Mouse (Mus musculus): ENCODE results near the gene Trib2.

DNA sequence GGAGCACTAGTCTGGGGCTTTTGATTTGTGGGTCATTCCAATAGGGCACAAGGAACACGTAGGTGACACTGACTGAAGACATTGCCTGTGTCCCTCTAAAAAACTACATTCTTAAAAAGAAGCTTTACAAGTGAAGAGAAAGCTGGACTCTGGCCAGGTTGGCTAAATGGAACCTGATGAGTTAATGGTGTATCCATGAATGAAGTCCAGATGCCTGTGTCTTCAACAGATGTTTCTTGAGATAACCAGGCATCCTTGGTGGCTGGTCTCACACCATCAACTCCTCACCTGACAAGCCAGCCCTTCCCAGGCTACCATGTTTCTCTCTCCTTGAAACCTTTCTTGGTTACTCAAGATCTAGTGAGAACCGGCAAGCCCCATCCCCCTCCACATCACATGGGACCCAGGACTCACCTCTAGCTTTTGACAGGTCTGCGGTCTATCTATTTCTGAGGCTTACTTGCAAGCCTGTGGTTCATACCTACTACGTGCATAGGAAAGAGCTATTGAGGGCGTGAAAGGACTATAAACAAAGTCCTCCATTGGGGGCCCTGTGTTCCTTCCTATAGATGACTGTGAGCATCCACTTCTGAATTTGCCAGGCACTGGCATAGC is 8.4 kb downstream of the Trib2 start:
- no peak for TF ChIP-seq CTCF (conservative IDR thresholded peaks at IDR 0.05 in 1 of 2, IDR thresholded peaks at IDR 0.05 in 1 of 2; ENCODE audit: low read depth in 2 of 2, low read length in 2 of 2)
- no peak for TF ChIP-seq ZNF384 (IDR thresholded peaks at IDR 0.05; ENCODE audit: low read depth, low read length)
- no peak for TF ChIP-seq EP300 (IDR thresholded peaks at IDR 0.05; ENCODE audit: low read length)
- no peak for TF ChIP-seq POLR2A (IDR thresholded peaks at IDR 0.05; ENCODE audit: low read depth, low read length)
- no peak for TF ChIP-seq POLR2AphosphoS2 (IDR thresholded peaks at IDR 0.05; ENCODE audit: low read depth, low read length)
- TF ChIP-seq BHLHE40 (IDR thresholded peaks at IDR 0.05; ENCODE audit: low read depth, low read length) = no peak
- no peak for TF ChIP-seq HCFC1 (IDR thresholded peaks at IDR 0.05; ENCODE audit: low read depth, low read length)
- TF ChIP-seq MYC (IDR thresholded peaks at IDR 0.05; ENCODE audit: low read depth, low read length) = no peak
- no peak for TF ChIP-seq RAD21 (IDR thresholded peaks at IDR 0.05; ENCODE audit: low read depth, low read length)
- TF ChIP-seq ZKSCAN1 (IDR thresholded peaks at IDR 0.05; ENCODE audit: borderline replicate concordance, low read depth, low read length) = no peak
- no peak for TF ChIP-seq SMC3 (IDR thresholded peaks at IDR 0.05; ENCODE audit: low read depth, low read length)
